Mouse (Mus musculus) liver, embryonic 16.5 days (tissue): ENCODE results near the gene Thpo. TPM values are rescaled to one million over a fixed set of nuclear protein-coding genes. Genes with fewer than 3 reads are reported as not detected.

Experiments used
- ATAC-seq: fragments of 200-750 bp; cut with Nextera tagmentation; 2 replicates; pipeline ENCODE4 v1.8.0; 2017; ENCODE audit warnings: low read depth, mild to moderate bottlenecking, moderate number of reproducible peaks, moderate library complexity
- H3K27ac ChIP-seq: fragments of 300-500 bp; sonication (generic); 2 replicates; pipeline ENCODE4 v1.5.1; 2014; ENCODE audit warnings: mild to moderate bottlenecking, low read length
- H3K27me3 ChIP-seq: fragments of 300-500 bp; sonication (generic); 2 replicates; pipeline ENCODE4 v1.6.1; 2014; ENCODE audit warnings: low read depth, low read length, mixed read lengths; ENCODE audit not compliant: control insufficient read depth, insufficient read depth
- H3K36me3 ChIP-seq: fragments of 300-500 bp; sonication (generic); 2 replicates; pipeline ENCODE4 v1.6.1; 2014; ENCODE audit warnings: mild to moderate bottlenecking; ENCODE audit not compliant: control insufficient read depth, insufficient read depth
- H3K4me1 ChIP-seq: fragments of 300-500 bp; sonication (generic); 2 replicates; pipeline ENCODE4 v1.6.1; 2014; ENCODE audit warnings: low read depth, low read length, mixed read lengths; ENCODE audit not compliant: control insufficient read depth
- H3K4me2 ChIP-seq: fragments of 300-500 bp; sonication (generic); 2 replicates; pipeline ENCODE4 v1.6.1; 2014; ENCODE audit warnings: low read depth, low read length, mixed read lengths
- H3K4me3 ChIP-seq: fragments of 300-500 bp; sonication (generic); 2 replicates; pipeline ENCODE4 v1.5.1; 2014; ENCODE audit warnings: low read depth, mild to moderate bottlenecking, low read length
- H3K9ac ChIP-seq: fragments of 300-500 bp; sonication (generic); 2 replicates; pipeline ENCODE4 v1.6.1; 2014; ENCODE audit warnings: low read depth, low read length
- H3K9me3 ChIP-seq: fragments of 300-500 bp; sonication (generic); replicated peaks from 2 replicates; pipeline ENCODE4 v1.6.1; 2016; ENCODE audit warnings: low read length; ENCODE audit not compliant: control insufficient read depth
- WGBS: fragments of 180-500 bp; shearing (Covaris S2); extraction: QIAGEN DNeasy Blood & Tissue Kit; methylation state at CpG from one replicate; pipeline ENCODE4 v1.1.7; 2014; ENCODE audit not compliant: insufficient replicate concordance; 5-methylcytosine and 5-hydroxymethylcytosine counted together
- polyA plus RNA-seq: library from polyadenylated mRNA; unstranded; fragments of >200 nt; fragmentation: Nextera tagmentation; extraction: Ambion mirVana; gene quantifications from 2 replicates; pipeline ENCODE4 v1.2.1, GENCODE M21; 2015

Thpo gene
- polyA plus RNA-seq, 1 experiment from 2014 or later = 6.1 TPM

- WGBS = 30% methylated on average over 5 of the region's 5 CpGs
- Histone ChIP-seq H3K4me1 (no peaks in the 10 kb centered on the region), H3K27me3 (peaks cover 46% of the 10 kb centered on the region), H3K4me2 (peak overlapping the region; percentile 21; the same call in 1 of the 2 replicates), H3K27ac (peak overlapping the region; percentile 72), H3K9me3 (no peaks in the 10 kb centered on the region), H3K9ac (no peak overlapping the region), H3K36me3 (no peaks in the 10 kb centered on the region), H3K4me3 (peak overlapping the region; percentile 45)
- ATAC-seq = peak; percentile 92
Observed at GRCm38 (mm10) chr16:20730293-20730711, 4.0 kb downstream of the Thpo start.

- WGBS = 35% methylated on average over 1 of the region's 1 CpGs
- H3K27ac ChIP-seq = no peak overlapping the region
- H3K27me3 ChIP-seq = peaks cover 7% of the 10 kb centered on the region
- no peaks in the 10 kb centered on the region for H3K9me3 ChIP-seq
- no peaks in the 10 kb centered on the region for H3K36me3 ChIP-seq
- peaks cover 7% of the 10 kb centered on the region for H3K4me1 ChIP-seq
- no peak overlapping the region for H3K9ac ChIP-seq
- no peak overlapping the region for H3K4me2 ChIP-seq
- H3K4me3 ChIP-seq = no peak overlapping the region
- no peak for ATAC-seq
Observed at GRCm38 (mm10) chr16:20726384-20726783, 7.9 kb downstream of the Thpo start.

GRCm38 (mm10) chr16:20725750-20726149 is 8.6 kb downstream of the Thpo start:
- Histone ChIP-seq H3K27me3 (peaks cover 5% of the 10 kb centered on the region; the same call in 1 of the 2 replicates), H3K4me2 (no peak overlapping the region), H3K27ac (no peak overlapping the region), H3K4me3 (no peak overlapping the region), H3K36me3 (no peaks in the 10 kb centered on the region), H3K4me1 (peaks cover 7% of the 10 kb centered on the region), H3K9me3 (no peaks in the 10 kb centered on the region), H3K9ac (no peak overlapping the region)
- no peak for ATAC-seq
- 54% methylated on average over 4 of the region's 4 CpGs for WGBS

GRCm38 (mm10) chr16:20725321-20725720 is 9.0 kb downstream of the Thpo start:
- H3K9ac ChIP-seq = no peak overlapping the region
- peaks cover 7% of the 10 kb centered on the region for H3K4me1 ChIP-seq
- ATAC-seq = no peak
- no peak overlapping the region for H3K4me3 ChIP-seq
- H3K27me3 ChIP-seq = peaks cover under 1% of the 10 kb centered on the region; the same call in 1 of the 2 replicates
- WGBS = 72% methylated on average over 7 of the region's 7 CpGs
- no peaks in the 10 kb centered on the region for H3K9me3 ChIP-seq
- 0 out of 2 replicates have a peak, but pooled peaks cover under 1% of the 10 kb centered on the region for H3K36me3 ChIP-seq
- no peak overlapping the region for H3K4me2 ChIP-seq
- H3K27ac ChIP-seq = no peak overlapping the region

GRCm38 (mm10) chr16:20724338-20724748 is 10.0 kb downstream of the Thpo start:
- Histone ChIP-seq H3K9me3 (no peaks in the 10 kb centered on the region), H3K4me2 (no peak overlapping the region), H3K27ac (no peak overlapping the region), H3K4me3 (no peak overlapping the region), H3K9ac (no peak overlapping the region), H3K36me3 (0 out of 2 replicates have a peak, but pooled peaks cover 3% of the 10 kb centered on the region), H3K4me1 (peaks cover 7% of the 10 kb centered on the region), H3K27me3 (no peaks in the 10 kb centered on the region; the same call in 1 of the 2 replicates)
- peak; percentile 64 for ATAC-seq
- 27% methylated on average over 5 of the region's 5 CpGs for WGBS

- 53% methylated on average over 4 of the region's 4 CpGs for WGBS
- Histone ChIP-seq H3K4me1 (peaks cover 13% of the 10 kb centered on the region), H3K9me3 (no peaks in the 10 kb centered on the region), H3K4me2 (no peak overlapping the region), H3K36me3 (0 out of 2 replicates have a peak, but pooled peaks cover 3% of the 10 kb centered on the region), H3K9ac (no peak overlapping the region), H3K27me3 (no peaks in the 10 kb centered on the region; the same call in 1 of the 2 replicates), H3K27ac (no peak overlapping the region), H3K4me3 (no peak overlapping the region)
- ATAC-seq = no peak
Observed at GRCm38 (mm10) chr16:20723247-20723646, 11.1 kb downstream of the Thpo start.

- H3K27me3 ChIP-seq = no peaks in the 10 kb centered on the region; the same call in 1 of the 2 replicates
- H3K36me3 ChIP-seq = 0 out of 2 replicates have a peak, but pooled peaks cover 3% of the 10 kb centered on the region
- no peak overlapping the region for H3K27ac ChIP-seq
- WGBS = 68% methylated on average over 4 of the region's 4 CpGs
- no peak overlapping the region for H3K4me3 ChIP-seq
- H3K9ac ChIP-seq = no peak overlapping the region
- ATAC-seq = no peak
- H3K4me1 ChIP-seq = peaks cover 14% of the 10 kb centered on the region
- no peak overlapping the region for H3K4me2 ChIP-seq
- H3K9me3 ChIP-seq = no peaks in the 10 kb centered on the region
Observed at GRCm38 (mm10) chr16:20722736-20723135, 11.6 kb downstream of the Thpo start.

GRCm38 (mm10) chr16:20721808-20722207 is 12.5 kb downstream of the Thpo start:
- no peak overlapping the region for H3K9ac ChIP-seq
- ATAC-seq = no peak

GRCm38 (mm10) chr16:20717978-20718670 is 16.2 kb downstream of the Thpo start:
- Histone ChIP-seq H3K9me3 (no peaks in the 10 kb centered on the region), H3K36me3 (0 out of 2 replicates have a peak, but pooled peaks cover 3% of the 10 kb centered on the region), H3K4me1 (peaks cover 48% of the 10 kb centered on the region), H3K27me3 (no peaks in the 10 kb centered on the region), H3K9ac (peak overlapping the region; percentile 83), H3K4me2 (peak overlapping the region; percentile 99), H3K27ac (peak overlapping the region; percentile 94), H3K4me3 (peak overlapping the region; percentile 85)
- 2% methylated on average over 18 of the region's 18 CpGs for WGBS
- ATAC-seq = peak; percentile 10

More at GRCm38 (mm10) chr16:20721808-20722207, 12.5 kb downstream of the Thpo start:
- 0 out of 2 replicates have a peak, but pooled peaks cover 3% of the 10 kb centered on the region for H3K36me3 ChIP-seq
- no peaks in the 10 kb centered on the region for H3K9me3 ChIP-seq
- peaks cover 19% of the 10 kb centered on the region for H3K4me1 ChIP-seq
- H3K27me3 ChIP-seq = no peaks in the 10 kb centered on the region; the same call in 1 of the 2 replicates
- H3K4me3 ChIP-seq = no peak overlapping the region
- WGBS = 72% methylated on average over 10 of the region's 10 CpGs
- H3K4me2 ChIP-seq = no peak overlapping the region
- H3K27ac ChIP-seq = no peak overlapping the region
